Mouse (Mus musculus) lung, embryonic 16.5 days (tissue): ENCODE measurements at regions not wholly inside any gene's neighbourhood (a gene's known extent, or its start where the extent isn't known, plus 50 kb on each side); places are given as distances from the start of the nearest gene placed in this dataset.

ENCODE experiments used
- ATAC-seq: fragments of 200-750 bp; cut with Nextera tagmentation; 2 replicates; pipeline ENCODE4 v1.8.0; 2017; ENCODE audit warnings: low read depth, mild to moderate bottlenecking, moderate library complexity
- H3K27ac ChIP-seq: fragments of 300-500 bp; sonication (generic); 2 replicates; pipeline ENCODE4 v1.5.1; 2014; ENCODE audit warnings: mild to moderate bottlenecking, control low read depth, low read length
- H3K27me3 ChIP-seq: fragments of 300-500 bp; sonication (generic); 2 replicates; pipeline ENCODE4 v1.6.1; 2014; ENCODE audit warnings: low read depth, low read length, mixed read lengths; ENCODE audit not compliant: control insufficient read depth, insufficient read depth
- H3K36me3 ChIP-seq: fragments of 300-500 bp; sonication (generic); 2 replicates; pipeline ENCODE4 v1.6.1; 2014; ENCODE audit warnings: low read length; ENCODE audit not compliant: control insufficient read depth, insufficient read depth
- H3K4me1 ChIP-seq: fragments of 300-500 bp; sonication (generic); replicated peaks from 2 replicates; pipeline ENCODE4 v1.6.1; 2014; ENCODE audit warnings: low read length, mixed read lengths; ENCODE audit not compliant: control insufficient read depth, insufficient read depth
- H3K4me2 ChIP-seq: fragments of 300-500 bp; sonication (generic); 2 replicates; pipeline ENCODE4 v1.6.1; 2014; ENCODE audit warnings: low read depth, low read length, control low read depth
- H3K4me3 ChIP-seq: fragments of 300-500 bp; sonication (generic); 2 replicates; pipeline ENCODE4 v1.5.1; 2014; ENCODE audit warnings: mild to moderate bottlenecking, low read length, control low read depth
- H3K9ac ChIP-seq: fragments of 300-500 bp; sonication (generic); 2 replicates; pipeline ENCODE4 v1.6.1; 2014; ENCODE audit warnings: low read length, control low read depth
- H3K9me3 ChIP-seq: fragments of 300-500 bp; sonication (generic); 2 replicates; pipeline ENCODE4 v1.6.1; 2016; ENCODE audit warnings: low read length; ENCODE audit not compliant: control insufficient read depth
- WGBS: fragments of 180-500 bp; shearing (Covaris S2); extraction: QIAGEN DNeasy Blood & Tissue Kit; methylation state at CpG from one replicate; pipeline ENCODE4 v1.1.7; 2014; 5-methylcytosine and 5-hydroxymethylcytosine counted together

DNA sequence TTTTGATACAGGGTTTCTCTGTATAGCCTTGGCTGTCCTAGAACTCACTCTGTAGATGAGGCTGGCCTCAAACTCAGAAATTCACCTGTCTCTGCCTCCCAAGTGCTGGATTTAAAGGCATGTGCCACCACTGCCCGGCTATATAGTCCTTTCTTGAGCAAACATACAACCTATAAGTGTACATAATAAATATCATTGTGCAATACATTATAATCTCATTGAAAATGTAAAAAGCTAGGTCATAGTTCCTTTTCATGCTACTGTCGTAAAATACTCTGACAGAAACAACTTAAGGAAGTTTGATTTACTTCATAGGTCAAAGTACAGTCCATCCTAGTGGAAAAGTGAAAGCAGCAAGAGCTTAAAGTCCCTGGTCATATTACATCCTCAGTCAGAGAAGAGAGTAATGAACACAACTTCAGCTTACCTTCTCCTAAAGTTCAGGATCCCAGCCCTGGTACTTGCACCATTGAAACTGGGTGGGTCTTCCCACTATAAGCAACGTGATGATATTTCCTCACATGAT, 408.4 kb upstream of the Fam174a start:
- 77% methylated on average over 3 of the region's 3 CpGs for WGBS

DNA sequence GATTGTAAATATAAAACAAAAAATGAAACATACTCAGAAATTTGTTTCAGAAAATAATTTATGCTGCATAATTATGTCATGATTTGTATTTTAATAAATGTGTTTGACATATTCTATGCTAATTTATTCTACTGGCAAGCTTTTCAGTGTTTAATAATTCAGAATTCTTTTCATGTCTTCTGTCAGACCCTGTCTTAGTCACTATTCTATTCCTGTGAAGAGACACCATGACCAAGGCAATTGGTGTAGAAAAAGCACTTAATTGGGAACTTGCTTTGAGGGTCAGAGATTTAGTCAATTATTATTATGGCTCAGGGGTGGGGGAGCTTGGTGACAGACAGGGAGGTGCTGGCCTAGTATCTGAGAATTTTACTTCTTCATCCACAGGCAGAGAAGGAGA, 402.6 kb upstream of the Fam174a start:
- Histone ChIP-seq H3K4me1 (no peaks in the 10 kb centered on the region), H3K36me3 (no peaks in the 10 kb centered on the region), H3K9ac (no peak overlapping the region), H3K4me2 (no peak overlapping the region), H3K27me3 (no peaks in the 10 kb centered on the region), H3K4me3 (no peak overlapping the region), H3K27ac (no peak overlapping the region), H3K9me3 (no peaks in the 10 kb centered on the region)
- ATAC-seq, result no peak

More for the DNA sequence above, 408.4 kb upstream of the Fam174a start:
- Histone ChIP-seq H3K27ac (no peak overlapping the region), H3K27me3 (no peaks in the 10 kb centered on the region), H3K4me3 (no peak overlapping the region), H3K4me2 (no peak overlapping the region), H3K36me3 (no peaks in the 10 kb centered on the region), H3K4me1 (no peaks in the 10 kb centered on the region), H3K9me3 (no peaks in the 10 kb centered on the region), H3K9ac (no peak overlapping the region)
- ATAC-seq, result no peak
